Mouse (Mus musculus): ENCODE measurements around the gene Ppm1h. TPM values are rescaled to one million over a fixed set of nuclear protein-coding genes. Genes with fewer than 3 reads are reported as not detected.

Gene Ppm1h
- polyA plus RNA-seq, 1 experiment from 2014 or later: 7.6 TPM

DNA sequence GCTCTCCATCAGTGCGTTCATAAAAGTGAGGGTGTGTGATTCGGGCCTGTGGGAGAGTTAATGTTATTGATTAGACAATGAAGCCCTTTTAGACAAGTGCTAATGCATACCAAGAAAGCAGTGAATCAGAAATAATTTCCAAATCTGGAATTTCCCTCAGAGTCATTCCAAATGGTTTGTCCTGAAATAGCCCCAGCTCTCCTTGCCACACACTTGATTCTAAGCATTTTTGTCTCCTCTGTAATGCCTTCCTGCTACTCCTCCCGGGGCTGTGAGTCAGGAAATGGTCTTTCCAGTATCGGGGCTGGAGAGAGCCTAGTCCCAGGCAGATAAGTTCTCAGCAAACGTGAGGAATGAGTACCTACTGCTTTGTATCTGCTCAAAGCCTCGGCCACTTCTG is 212.9 kb downstream of the Ppm1h start:
- no peaks in the 10 kb centered on the region for H3K9me3 ChIP-seq
- no peak for ATAC-seq (ENCODE audit: borderline replicate concordance, extremely low read depth, low FRiP score, low TSS enrichment)
- no peak overlapping the region for H3K9ac ChIP-seq
- H3K4me3 ChIP-seq: no peak overlapping the region
- peaks cover 50% of the 10 kb centered on the region for H3K4me1 ChIP-seq
- no peak overlapping the region for H3K4me2 ChIP-seq
- WGBS: 68% methylated on average over 6 of the region's 6 CpGs
- H3K27ac ChIP-seq: no peak overlapping the region
- no peaks in the 10 kb centered on the region for H3K36me3 ChIP-seq
- H3K27me3 ChIP-seq: no peaks in the 10 kb centered on the region

DNA sequence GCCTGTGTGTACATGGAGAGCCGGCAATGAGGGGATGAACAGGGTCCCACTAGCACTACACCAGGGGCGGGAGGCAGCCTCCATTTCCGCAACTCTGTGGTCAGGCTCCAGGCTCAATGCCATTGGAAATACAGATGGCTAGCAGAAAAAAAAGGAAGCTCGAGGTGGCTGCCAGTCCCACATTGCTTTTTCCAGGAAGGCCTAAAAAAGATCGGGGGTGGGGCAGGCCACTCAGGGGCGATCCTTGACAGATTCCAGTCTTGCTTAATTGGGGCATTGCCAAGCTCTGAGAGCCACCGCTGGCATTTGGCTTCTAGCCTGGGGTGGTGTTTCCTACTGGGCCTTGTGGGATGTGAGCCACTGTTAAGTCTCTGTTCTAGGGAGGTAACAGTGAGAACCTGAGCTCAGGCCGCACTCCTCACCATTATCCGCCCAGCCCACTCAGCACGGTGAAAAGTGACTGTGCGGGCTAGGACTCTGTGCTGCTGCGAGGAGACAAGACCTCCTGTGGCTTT is 216.1 kb downstream of the Ppm1h start:
- peaks cover 30% of the 10 kb centered on the region for H3K4me1 ChIP-seq
- ATAC-seq (ENCODE audit: borderline replicate concordance, extremely low read depth, low FRiP score, low TSS enrichment): peak; percentile 82
- no peak overlapping the region for H3K4me2 ChIP-seq
- 41% methylated on average over 12 of the region's 12 CpGs for WGBS
- H3K27ac ChIP-seq: peak overlapping the region; percentile 87
- no peaks in the 10 kb centered on the region for H3K36me3 ChIP-seq
- H3K27me3 ChIP-seq: no peaks in the 10 kb centered on the region
- no peak overlapping the region for H3K9ac ChIP-seq
- no peak overlapping the region for H3K4me3 ChIP-seq
- no peaks in the 10 kb centered on the region for H3K9me3 ChIP-seq

DNA sequence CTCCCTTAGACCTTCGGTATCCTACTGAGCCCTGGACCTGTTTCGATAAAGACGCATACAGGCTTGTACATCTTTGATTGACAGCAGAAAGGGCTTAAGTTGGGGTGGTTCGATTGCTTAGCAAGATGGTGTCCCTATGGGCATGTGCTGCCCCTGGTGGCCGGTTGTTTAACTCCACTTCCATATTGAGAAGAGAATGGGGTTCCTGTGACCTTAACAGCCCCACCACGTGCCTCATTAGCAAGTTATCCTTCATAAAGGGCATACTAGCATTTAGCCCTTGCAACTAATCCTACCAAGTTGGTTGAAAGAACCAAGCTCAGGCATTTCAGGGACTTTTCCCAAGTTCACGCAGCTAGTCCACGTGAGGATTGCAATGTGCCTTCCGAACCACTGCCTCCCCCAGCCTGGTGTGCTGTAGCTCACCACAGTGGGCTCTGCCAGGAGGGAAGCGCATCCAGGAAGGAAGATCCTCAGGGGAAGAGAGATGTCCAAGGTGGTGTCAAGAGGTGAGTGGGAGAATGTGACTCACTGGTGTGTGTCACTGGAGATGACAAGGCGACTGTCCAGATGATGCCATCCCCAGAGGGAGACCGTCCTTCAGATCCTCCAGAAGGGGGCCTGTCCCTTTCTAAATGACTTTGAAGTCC is 216.7 kb downstream of the Ppm1h start:
- Histone ChIP-seq H3K27me3 (no peaks in the 10 kb centered on the region), H3K9ac (no peak overlapping the region), H3K4me1 (peaks cover 34% of the 10 kb centered on the region), H3K36me3 (no peaks in the 10 kb centered on the region), H3K4me2 (no peak overlapping the region), H3K4me3 (no peak overlapping the region), H3K27ac (peak overlapping the region; percentile 87), H3K9me3 (no peaks in the 10 kb centered on the region)
- peak; percentile 15; the same call in 1 of the 2 replicates for ATAC-seq (ENCODE audit: borderline replicate concordance, extremely low read depth, low FRiP score, low TSS enrichment)
- 77% methylated on average over 12 of the region's 12 CpGs for WGBS

DNA sequence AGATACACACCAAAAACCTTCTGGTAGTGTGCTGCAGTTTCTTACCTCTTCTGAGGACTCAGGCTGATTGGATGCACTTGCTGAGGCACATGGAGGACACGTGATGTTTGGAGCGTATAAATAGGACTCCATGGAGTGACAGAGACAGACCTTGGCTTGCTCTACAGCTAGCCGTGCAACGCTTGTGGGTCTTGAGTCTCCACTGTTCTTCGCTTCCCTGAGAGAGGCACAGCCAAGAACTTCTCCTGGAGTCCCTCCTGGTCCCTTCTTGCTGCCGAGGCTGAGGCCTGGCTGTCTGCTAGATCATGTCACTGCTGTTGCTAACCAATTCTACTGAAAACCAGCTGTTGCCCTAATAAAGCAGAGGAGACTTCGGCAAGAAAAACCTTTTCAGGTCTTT is 221.4 kb downstream of the Ppm1h start:
- 53% methylated on average over 7 of the region's 7 CpGs for WGBS
- H3K27ac ChIP-seq: peak overlapping the region; percentile 48
- no peak for ATAC-seq (ENCODE audit: borderline replicate concordance, extremely low read depth, low FRiP score, low TSS enrichment)

DNA sequence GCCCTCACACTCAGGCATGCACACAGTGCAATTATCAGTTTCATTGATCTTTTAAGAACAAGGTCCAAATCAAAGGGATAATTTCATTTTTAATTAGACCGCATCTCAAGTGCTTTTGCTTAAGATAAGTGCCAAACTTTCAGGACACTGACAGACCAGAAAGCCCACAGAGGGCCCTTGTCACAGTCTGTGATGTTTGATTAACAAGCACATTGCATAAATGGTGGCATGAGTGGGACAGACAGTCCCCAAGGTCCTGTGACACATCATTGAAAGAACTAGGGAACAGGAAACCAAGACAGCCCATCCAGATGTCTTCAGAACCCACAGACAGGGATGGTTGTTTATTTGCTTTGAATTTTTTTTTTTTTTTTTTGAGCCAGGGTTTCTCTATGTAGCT is 221.9 kb downstream of the Ppm1h start:
- Histone ChIP-seq H3K9ac (no peak overlapping the region), H3K4me2 (no peak overlapping the region), H3K4me3 (no peak overlapping the region), H3K9me3 (no peaks in the 10 kb centered on the region), H3K4me1 (peaks cover 14% of the 10 kb centered on the region), H3K27me3 (no peaks in the 10 kb centered on the region), H3K36me3 (no peaks in the 10 kb centered on the region), H3K27ac (no peak overlapping the region)
- no peak for ATAC-seq (ENCODE audit: borderline replicate concordance, extremely low read depth, low FRiP score, low TSS enrichment)
- WGBS: 65% methylated on average over 1 of the region's 1 CpGs

More for the DNA sequence above, 221.4 kb downstream of the Ppm1h start:
- no peaks in the 10 kb centered on the region for H3K27me3 ChIP-seq
- H3K4me3 ChIP-seq: no peak overlapping the region
- no peaks in the 10 kb centered on the region for H3K36me3 ChIP-seq
- H3K4me1 ChIP-seq: peaks cover 19% of the 10 kb centered on the region
- H3K9ac ChIP-seq: no peak overlapping the region
- no peak overlapping the region for H3K4me2 ChIP-seq
- H3K9me3 ChIP-seq: no peaks in the 10 kb centered on the region

DNA sequence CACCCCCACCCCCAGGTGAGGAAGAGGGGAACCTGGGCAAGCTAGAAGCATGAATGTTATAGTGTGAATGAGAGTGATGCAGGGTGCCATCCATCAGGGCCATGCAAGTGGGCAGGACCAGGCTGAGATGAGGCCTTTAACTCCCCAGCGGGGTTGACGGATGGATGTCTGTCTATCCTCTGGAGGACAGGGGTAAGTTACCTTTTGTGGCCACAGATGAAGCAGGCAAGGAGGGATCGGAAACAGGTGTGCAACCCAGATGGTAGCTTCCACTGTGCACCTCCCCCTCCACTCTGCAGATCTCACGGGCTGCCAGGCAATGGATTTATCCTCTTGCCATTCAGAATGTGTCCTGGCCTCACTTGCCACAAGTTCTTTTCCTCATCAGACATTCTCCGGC is 222.8 kb downstream of the Ppm1h start:
- Histone ChIP-seq H3K36me3 (no peaks in the 10 kb centered on the region), H3K27me3 (no peaks in the 10 kb centered on the region), H3K9ac (no peak overlapping the region), H3K4me3 (no peak overlapping the region), H3K9me3 (no peaks in the 10 kb centered on the region), H3K27ac (no peak overlapping the region), H3K4me2 (no peak overlapping the region), H3K4me1 (peaks cover 13% of the 10 kb centered on the region)
- WGBS: 84% methylated on average over 5 of the region's 5 CpGs
- ATAC-seq (ENCODE audit: borderline replicate concordance, extremely low read depth, low FRiP score, low TSS enrichment): no peak

DNA sequence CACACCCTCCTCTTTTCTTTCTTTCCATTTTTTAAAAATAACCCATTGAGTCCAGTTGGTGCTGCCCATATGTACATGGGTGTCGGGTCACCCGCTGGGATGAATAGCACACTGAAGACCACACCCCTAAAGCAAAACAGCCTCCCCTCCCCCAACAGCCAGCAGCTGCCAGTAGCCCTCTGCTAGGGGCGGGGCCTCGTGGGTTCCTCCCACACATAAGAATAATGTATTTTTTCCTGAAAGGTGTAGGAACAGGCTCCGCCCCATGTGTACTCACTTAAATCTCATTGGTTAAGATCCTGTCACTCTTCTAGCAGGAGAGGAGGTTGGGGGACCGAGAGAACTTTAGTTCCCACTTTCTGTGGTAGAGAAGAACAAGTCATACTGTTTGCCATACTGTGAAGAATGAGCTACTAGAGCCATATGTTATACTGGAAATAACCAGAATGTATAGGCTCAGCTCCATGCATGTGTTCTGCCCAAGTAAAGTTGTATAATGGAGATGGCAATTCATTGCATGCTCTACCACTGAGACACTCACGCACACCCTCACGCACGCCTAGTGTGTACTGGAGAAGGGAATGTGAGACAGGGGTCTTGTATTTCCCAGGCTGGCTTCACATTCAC is 231.0 kb downstream of the Ppm1h start:
- no peak overlapping the region for H3K4me2 ChIP-seq
- ATAC-seq (ENCODE audit: borderline replicate concordance, extremely low read depth, low FRiP score, low TSS enrichment): no peak
- no peaks in the 10 kb centered on the region for H3K9me3 ChIP-seq
- H3K27me3 ChIP-seq: no peaks in the 10 kb centered on the region
- WGBS: 82% methylated on average over 9 of the region's 9 CpGs
- H3K36me3 ChIP-seq: no peaks in the 10 kb centered on the region
- no peak overlapping the region for H3K27ac ChIP-seq
- H3K9ac ChIP-seq: no peak overlapping the region
- peaks cover 37% of the 10 kb centered on the region for H3K4me1 ChIP-seq
- H3K4me3 ChIP-seq: no peak overlapping the region

DNA sequence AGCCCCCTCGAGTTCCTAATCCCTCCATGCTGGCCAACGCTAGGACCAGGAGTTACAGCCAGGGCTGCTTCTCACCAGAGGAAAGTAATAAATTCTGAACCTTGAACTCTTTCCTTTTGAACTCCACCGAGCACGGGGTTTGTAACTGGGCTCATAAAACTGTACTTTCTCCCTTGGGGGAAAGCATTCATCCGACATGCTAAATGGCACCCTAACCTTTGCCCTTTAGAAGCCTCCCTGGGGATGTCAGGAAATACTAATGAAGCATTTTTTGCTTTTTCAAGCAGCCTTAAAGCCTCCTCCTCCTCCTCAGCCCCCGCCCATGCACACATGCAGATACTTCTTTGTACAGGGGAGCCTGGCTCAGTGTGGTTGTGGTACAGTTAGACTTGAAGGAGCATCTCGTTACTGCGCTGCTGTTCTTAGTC is 232.2 kb downstream of the Ppm1h start:
- H3K9ac ChIP-seq: no peak overlapping the region
- no peaks in the 10 kb centered on the region for H3K36me3 ChIP-seq
- H3K9me3 ChIP-seq: no peaks in the 10 kb centered on the region
- H3K4me1 ChIP-seq: peaks cover 42% of the 10 kb centered on the region
- H3K4me2 ChIP-seq: no peak overlapping the region
- ATAC-seq (ENCODE audit: borderline replicate concordance, extremely low read depth, low FRiP score, low TSS enrichment): no peak
- no peaks in the 10 kb centered on the region for H3K27me3 ChIP-seq
- H3K4me3 ChIP-seq: no peak overlapping the region
- 63% methylated on average over 8 of the region's 8 CpGs for WGBS
- H3K27ac ChIP-seq: peak overlapping the region; percentile 96

DNA sequence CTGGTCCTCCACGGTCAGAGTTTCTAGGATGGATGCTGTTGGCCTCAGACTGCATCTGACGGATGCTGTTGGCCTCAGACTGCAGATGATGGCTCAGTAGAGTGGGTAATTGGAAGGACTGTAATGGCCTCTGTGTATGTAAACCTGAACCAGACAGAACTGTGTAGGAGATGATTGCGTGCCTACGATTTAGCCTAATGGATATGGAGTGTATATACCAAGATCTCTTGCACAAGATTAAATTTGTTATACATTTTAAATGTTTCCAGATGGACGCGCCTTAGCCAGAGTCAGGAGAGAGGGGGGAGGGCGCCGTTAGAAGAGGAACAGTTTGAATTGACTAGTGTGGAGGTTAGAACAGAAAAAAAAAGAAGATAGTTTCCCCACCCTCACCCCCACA is 233.1 kb downstream of the Ppm1h start:
- peak overlapping the region; percentile 44 for H3K4me2 ChIP-seq
- H3K36me3 ChIP-seq: no peaks in the 10 kb centered on the region
- peaks cover 45% of the 10 kb centered on the region for H3K4me1 ChIP-seq
- ATAC-seq (ENCODE audit: borderline replicate concordance, extremely low read depth, low FRiP score, low TSS enrichment): peak; percentile 19; the same call in 1 of the 2 replicates
- no peaks in the 10 kb centered on the region for H3K27me3 ChIP-seq
- H3K27ac ChIP-seq: peak overlapping the region; percentile 96
- 35% methylated on average over 8 of the region's 8 CpGs for WGBS
- H3K9me3 ChIP-seq: no peaks in the 10 kb centered on the region
- H3K4me3 ChIP-seq: no peak overlapping the region
- no peak overlapping the region; the same call in 1 of the 2 replicates for H3K9ac ChIP-seq

DNA sequence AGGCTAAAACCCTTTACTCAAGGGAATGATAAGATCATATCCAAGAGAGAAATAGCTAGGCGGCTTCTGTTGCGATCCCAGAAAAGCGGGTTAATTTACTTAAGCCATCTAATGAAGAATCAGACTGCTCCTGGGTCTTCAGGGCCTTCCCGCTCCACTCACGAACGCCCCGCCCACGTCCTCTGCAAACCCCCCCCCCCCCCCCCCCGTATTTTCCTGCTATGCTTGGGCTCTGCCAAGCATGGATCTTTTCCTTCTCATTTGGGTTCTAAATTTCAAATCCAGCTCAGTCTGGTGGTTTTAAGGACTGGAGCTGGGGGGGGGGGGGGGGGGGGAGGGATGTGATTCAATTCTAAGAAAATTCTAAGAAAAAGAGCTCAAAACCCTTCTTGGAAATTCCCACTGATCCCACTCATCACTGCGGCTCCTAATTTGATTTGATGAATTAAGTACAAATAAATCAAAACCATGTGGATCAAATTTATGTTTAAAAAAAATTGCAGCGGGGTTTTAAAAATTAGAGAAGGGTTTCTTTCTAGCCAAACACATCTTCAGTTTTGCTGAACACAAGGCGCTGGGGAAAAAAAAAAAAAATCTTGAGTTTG is 233.6 kb downstream of the Ppm1h start:
- no peak overlapping the region; the same call in 1 of the 2 replicates for H3K9ac ChIP-seq
- ATAC-seq (ENCODE audit: borderline replicate concordance, extremely low read depth, low FRiP score, low TSS enrichment): peak; percentile 8; the same call in 1 of the 2 replicates

DNA sequence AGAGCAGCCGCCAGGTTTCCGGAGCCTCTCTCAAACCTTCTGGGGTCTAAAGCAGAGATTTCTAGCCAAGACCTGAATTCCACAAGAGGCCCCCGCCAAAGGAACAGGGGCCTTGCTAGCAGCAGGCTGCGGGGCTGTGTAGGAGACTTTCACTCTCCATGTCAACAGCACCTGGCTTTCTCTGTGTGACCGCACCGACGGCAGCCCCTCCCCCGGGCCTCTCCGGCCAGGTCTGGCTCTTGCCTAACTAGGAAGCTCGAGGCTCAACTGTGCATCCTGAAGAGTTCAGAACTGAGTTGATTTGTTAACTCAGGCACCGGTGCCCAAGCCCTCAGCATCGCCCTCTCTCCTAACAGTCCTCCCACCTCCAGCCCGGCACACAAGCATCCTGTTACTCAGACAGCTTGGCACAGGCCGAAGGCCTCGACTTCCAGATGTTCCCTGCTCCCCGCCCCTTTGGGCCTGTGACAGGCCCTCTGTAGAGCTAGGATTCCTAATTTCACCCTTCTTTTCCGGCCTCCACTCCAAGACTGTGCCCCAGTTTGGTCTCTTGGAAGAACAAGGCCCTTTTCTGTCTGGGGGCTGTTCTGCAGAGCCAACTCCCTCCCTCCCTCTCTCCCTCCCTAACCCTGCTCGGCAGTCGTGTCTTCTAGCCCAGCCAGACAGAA is 234.3 kb downstream of the Ppm1h start:
- H3K9me3 ChIP-seq: no peaks in the 10 kb centered on the region
- no peaks in the 10 kb centered on the region for H3K27me3 ChIP-seq
- WGBS: 6% methylated on average over 19 of the region's 19 CpGs
- peak; percentile 90 for ATAC-seq (ENCODE audit: borderline replicate concordance, extremely low read depth, low FRiP score, low TSS enrichment)
- no peak overlapping the region; the same call in 1 of the 2 replicates for H3K9ac ChIP-seq
- peak overlapping the region; percentile 44 for H3K4me2 ChIP-seq
- H3K4me3 ChIP-seq: peak overlapping the region; percentile 16; the same call in 1 of the 2 replicates
- H3K36me3 ChIP-seq: no peaks in the 10 kb centered on the region
- H3K27ac ChIP-seq: peak overlapping the region; percentile 96
- peaks cover 45% of the 10 kb centered on the region for H3K4me1 ChIP-seq

More for the DNA sequence above, 233.6 kb downstream of the Ppm1h start:
- no peaks in the 10 kb centered on the region for H3K27me3 ChIP-seq
- H3K9me3 ChIP-seq: no peaks in the 10 kb centered on the region
- peak overlapping the region; percentile 16; the same call in 1 of the 2 replicates for H3K4me3 ChIP-seq
- peak overlapping the region; percentile 44 for H3K4me2 ChIP-seq
- 4% methylated on average over 12 of the region's 12 CpGs for WGBS
- peak overlapping the region; percentile 96 for H3K27ac ChIP-seq
- peaks cover 45% of the 10 kb centered on the region for H3K4me1 ChIP-seq
- no peaks in the 10 kb centered on the region for H3K36me3 ChIP-seq

Data from lung, embryonic 15.5 days (tissue).